Mouse (Mus musculus): ENCODE measurements around the gene Sema3c. TPM values are rescaled to one million over a fixed set of nuclear protein-coding genes. Genes with fewer than 3 reads are reported as not detected.

Sema3c gene
- polyA plus RNA-seq, 1 experiment from 2014 or later = 13.0 TPM

DNA sequence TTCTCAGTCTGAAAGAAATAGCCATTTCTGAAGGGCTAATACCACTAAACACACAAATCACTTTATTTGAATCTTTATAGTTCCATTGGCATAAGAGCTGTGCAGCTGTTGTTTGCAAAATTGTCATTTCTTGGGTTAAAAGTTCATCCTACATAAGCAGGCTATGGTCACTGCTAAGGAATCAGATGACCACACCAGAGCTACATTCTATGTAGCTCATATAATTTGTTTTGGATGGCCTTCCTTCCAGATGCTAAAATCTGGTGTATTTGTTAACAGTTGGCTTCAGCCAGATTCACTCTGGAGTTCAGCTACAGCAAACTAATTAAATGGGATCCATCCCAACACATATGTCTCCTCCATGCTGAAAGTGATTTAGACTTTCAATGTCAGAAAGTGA is 172.4 kb downstream of the Sema3c start:
- H3K4me1 ChIP-seq (replicated peaks) = no peaks in the 10 kb centered on the region
- no peak overlapping the region for H3K4me2 ChIP-seq
- H3K27me3 ChIP-seq = no peaks in the 10 kb centered on the region
- H3K9me3 ChIP-seq = no peaks in the 10 kb centered on the region
- ATAC-seq (ENCODE audit: low FRiP score) = no peak
- no peak overlapping the region for H3K4me3 ChIP-seq
- H3K9ac ChIP-seq = no peak overlapping the region
- H3K36me3 ChIP-seq = no peaks in the 10 kb centered on the region
- H3K27ac ChIP-seq = no peak overlapping the region

DNA sequence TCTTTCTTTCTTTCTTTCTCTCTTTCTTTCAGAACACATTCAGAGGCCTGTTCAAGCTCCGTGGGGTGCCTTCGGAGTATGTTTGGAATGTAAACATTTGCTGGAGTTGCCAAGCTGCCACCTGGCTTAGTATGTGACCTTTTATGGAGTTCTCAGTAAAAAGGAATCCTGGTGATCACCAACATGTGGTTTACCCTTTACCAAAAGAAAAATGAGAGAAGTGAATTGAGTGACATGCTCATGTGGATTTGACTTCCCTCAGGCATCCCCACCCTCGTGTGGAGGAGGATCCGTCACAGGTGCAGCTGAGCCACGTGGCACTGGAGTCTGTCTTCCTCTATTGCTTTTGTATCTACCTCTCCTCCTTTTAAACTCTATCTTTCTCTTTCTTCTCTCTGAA is 173.1 kb downstream of the Sema3c start:
- ATAC-seq (ENCODE audit: low FRiP score) = no peak
- H3K4me1 ChIP-seq (replicated peaks) = no peaks in the 10 kb centered on the region
- H3K4me2 ChIP-seq = no peak overlapping the region

DNA sequence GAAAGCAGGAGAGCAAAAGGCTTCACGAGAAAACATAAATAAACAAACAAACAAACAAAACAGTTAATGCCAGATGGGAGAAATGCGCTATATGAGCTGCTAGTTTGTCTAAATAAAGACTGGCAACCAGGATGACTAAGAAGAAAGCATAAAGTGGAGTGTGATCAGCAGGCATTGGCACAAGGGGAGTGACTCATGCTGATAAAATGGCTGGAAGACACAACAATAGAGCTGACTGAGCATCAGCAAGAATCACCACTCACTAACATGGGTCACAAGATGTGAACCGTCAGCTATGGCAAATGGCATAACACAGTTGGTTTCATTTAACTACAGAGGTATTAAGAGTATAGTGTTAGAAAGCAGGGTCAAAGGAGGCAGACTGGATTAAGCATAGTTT is 174.2 kb downstream of the Sema3c start:
- no peak for ATAC-seq (ENCODE audit: low FRiP score)
- H3K9me3 ChIP-seq = no peaks in the 10 kb centered on the region
- H3K27me3 ChIP-seq = no peaks in the 10 kb centered on the region
- no peak overlapping the region for H3K27ac ChIP-seq
- no peaks in the 10 kb centered on the region for H3K4me1 ChIP-seq (replicated peaks)
- H3K36me3 ChIP-seq = no peaks in the 10 kb centered on the region
- WGBS = 78% methylated on average over 3 of the region's 3 CpGs
- no peak overlapping the region for H3K9ac ChIP-seq
- H3K4me2 ChIP-seq = no peak overlapping the region
- H3K4me3 ChIP-seq = no peak overlapping the region

More for the DNA sequence above, 173.1 kb downstream of the Sema3c start:
- WGBS = 24% methylated on average over 5 of the region's 5 CpGs
- Histone ChIP-seq H3K9me3 (no peaks in the 10 kb centered on the region), H3K36me3 (no peaks in the 10 kb centered on the region), H3K27ac (no peak overlapping the region), H3K27me3 (no peaks in the 10 kb centered on the region), H3K9ac (no peak overlapping the region), H3K4me3 (no peak overlapping the region)

DNA sequence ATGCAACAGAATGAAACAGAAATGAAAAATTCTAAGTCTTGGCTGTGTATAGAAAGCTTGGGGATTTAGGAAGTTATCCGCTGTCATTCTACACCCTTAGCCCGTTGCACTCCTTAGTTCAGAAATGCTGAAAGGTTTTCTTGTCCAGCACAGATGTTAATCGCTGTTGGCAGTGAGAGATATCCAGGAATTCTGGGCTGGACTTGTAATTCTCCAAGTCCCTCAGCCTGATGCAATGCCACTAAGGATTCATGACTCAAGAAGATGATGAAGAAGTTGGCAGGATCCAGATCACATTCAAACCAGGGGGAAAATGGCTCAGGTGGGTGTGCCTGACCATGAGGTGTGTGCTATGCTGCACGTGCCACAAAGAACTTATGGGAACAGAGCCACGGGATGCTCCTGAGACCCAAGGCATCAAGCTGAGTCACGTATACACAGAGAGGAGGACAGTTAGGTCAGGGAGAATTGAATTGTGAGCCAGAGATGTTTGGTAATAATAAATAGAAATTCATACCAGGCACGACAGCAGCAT is 179.5 kb downstream of the Sema3c start:
- Histone ChIP-seq H3K36me3 (no peaks in the 10 kb centered on the region), H3K27ac (no peak overlapping the region), H3K4me3 (no peak overlapping the region), H3K4me2 (no peak overlapping the region), H3K4me1 (replicated peaks) (no peaks in the 10 kb centered on the region), H3K27me3 (no peaks in the 10 kb centered on the region), H3K9me3 (no peaks in the 10 kb centered on the region), H3K9ac (no peak overlapping the region)
- WGBS = 91% methylated on average over 7 of the region's 7 CpGs
- ATAC-seq (ENCODE audit: low FRiP score) = no peak

DNA sequence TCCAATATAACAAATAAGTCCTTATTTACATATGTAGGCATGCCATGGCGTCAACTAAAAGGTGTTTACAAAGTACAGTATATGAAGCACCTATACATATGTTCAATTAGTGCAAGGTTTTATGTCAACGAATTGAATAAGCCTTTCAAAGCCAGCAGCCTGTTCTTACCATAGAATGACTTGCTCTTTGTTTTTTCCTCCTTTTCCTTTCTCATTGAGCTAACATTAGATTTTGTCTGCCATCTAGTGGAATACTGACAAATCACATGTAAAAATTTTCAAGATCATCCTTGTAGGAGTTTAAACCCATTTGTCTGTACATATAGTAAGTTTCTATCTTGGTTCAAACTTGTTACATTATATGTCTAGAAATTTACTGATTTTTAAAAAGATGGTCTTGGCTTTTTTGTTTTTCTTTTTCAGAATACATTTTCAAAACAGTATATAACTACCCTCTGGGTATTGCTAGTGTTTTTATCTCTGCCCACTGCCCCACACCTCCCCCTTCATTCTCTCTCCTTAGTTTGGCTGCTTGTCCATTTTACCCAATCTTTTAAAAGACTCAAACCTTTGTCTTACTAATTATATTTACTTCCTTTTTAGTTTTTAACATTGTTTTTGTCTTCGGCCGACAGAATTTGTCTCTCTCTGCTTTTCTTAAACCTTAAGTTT is 192.1 kb downstream of the Sema3c start:
- H3K4me3 ChIP-seq = no peak overlapping the region
- no peak overlapping the region for H3K27ac ChIP-seq
- ATAC-seq (ENCODE audit: low FRiP score) = peak; percentile 72
- 64% methylated on average over 4 of the region's 4 CpGs for WGBS
- no peak overlapping the region for H3K9ac ChIP-seq
- H3K4me1 ChIP-seq (replicated peaks) = no peaks in the 10 kb centered on the region
- H3K9me3 ChIP-seq = no peaks in the 10 kb centered on the region
- no peaks in the 10 kb centered on the region for H3K27me3 ChIP-seq
- H3K36me3 ChIP-seq = no peaks in the 10 kb centered on the region
- H3K4me2 ChIP-seq = no peak overlapping the region

DNA sequence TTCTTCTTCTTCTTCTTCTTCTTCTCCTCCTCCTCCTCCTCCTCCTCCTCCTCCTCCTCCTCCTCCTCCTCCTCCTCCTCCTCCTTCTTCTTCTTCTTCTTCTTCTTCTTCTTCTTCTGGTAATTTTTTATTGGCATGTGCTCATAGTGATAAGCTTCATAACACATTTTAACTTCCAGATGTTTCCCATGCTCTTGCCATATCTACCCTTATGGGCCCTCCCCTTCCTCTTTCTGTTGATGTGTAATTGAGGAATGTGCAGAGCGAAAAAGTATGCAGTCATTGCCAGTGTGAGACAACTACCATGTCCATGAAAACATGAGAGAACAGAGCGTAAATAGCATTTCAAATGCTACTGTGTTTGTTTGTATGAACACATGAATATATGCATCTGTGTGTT is 196.2 kb downstream of the Sema3c start:
- no peak for ATAC-seq (ENCODE audit: low FRiP score)

DNA sequence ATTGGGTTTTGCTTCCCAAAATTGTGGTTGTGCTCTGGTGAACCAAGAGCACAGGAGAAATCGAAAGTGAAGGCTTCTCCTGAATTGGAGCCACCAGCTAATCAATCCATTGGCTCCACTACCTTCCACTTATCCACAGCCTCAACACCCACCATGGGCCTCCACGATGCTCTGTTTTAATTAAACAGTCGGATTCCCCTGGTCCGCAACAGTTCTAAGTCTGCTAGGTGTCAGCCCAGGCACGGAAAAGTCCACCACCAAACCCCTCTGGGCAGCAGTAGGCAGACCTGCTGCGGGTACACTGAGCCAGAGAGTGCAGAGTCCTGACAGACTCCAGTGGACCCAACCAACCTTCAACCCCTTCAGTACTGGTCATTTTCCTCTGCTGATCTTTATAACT is 202.5 kb downstream of the Sema3c start:
- WGBS = 92% methylated on average over 6 of the region's 6 CpGs
- Histone ChIP-seq H3K4me2 (no peak overlapping the region), H3K4me1 (replicated peaks) (no peaks in the 10 kb centered on the region), H3K4me3 (no peak overlapping the region), H3K27ac (no peak overlapping the region), H3K9ac (no peak overlapping the region), H3K9me3 (no peaks in the 10 kb centered on the region), H3K36me3 (no peaks in the 10 kb centered on the region), H3K27me3 (no peaks in the 10 kb centered on the region)
- no peak for ATAC-seq (ENCODE audit: low FRiP score)

More for the DNA sequence above, 196.2 kb downstream of the Sema3c start:
- Histone ChIP-seq H3K27ac (no peak overlapping the region), H3K4me3 (no peak overlapping the region), H3K4me1 (replicated peaks) (no peaks in the 10 kb centered on the region), H3K4me2 (no peak overlapping the region), H3K9me3 (no peaks in the 10 kb centered on the region), H3K27me3 (no peaks in the 10 kb centered on the region), H3K36me3 (no peaks in the 10 kb centered on the region), H3K9ac (no peak overlapping the region)
- 96% methylated on average over 2 of the region's 2 CpGs for WGBS

Other genes starting within 250 kb of the Sema3c start
- gene Speer4f2, start 201.1 kb upstream of the Sema3c start, polyA plus RNA-seq (2015; fragmentation: Nextera tagmentation; extraction: Ambion mirVana) = not detected in 2 replicates
- gene Speer4f1, start 98.2 kb upstream of the Sema3c start, polyA plus RNA-seq (2015; fragmentation: Nextera tagmentation; extraction: Ambion mirVana) = not detected in 2 replicates